Mouse (Mus musculus) liver, embryonic 12.5 days (tissue): Measurements from ENCODE around the gene Ndufa13. TPM values are rescaled to one million over a fixed set of nuclear protein-coding genes. Genes with fewer than 3 reads are reported as not detected.

Experiments
- ATAC-seq: fragments of 200-750 bp; cut with Nextera tagmentation; 2 replicates; pipeline ENCODE4 v1.8.0; 2017; ENCODE audit warnings: moderate number of reproducible peaks, mild to moderate bottlenecking, moderate library complexity
- H3K27ac ChIP-seq: fragments of 300-500 bp; sonication (generic); 2 replicates; pipeline ENCODE4 v1.5.1; 2016; ENCODE audit warnings: mild to moderate bottlenecking
- H3K27me3 ChIP-seq: fragments of 300-500 bp; sonication (generic); replicated peaks from 2 replicates; pipeline ENCODE4 v1.6.1; 2016; ENCODE audit warnings: mild to moderate bottlenecking, moderate library complexity
- H3K36me3 ChIP-seq: fragments of 300-500 bp; sonication (generic); 2 replicates; pipeline ENCODE4 v1.6.1; 2016; ENCODE audit warnings: mild to moderate bottlenecking, moderate library complexity
- H3K4me1 ChIP-seq: fragments of 300-500 bp; sonication (generic); 2 replicates; pipeline ENCODE4 v1.6.1; 2016
- H3K4me2 ChIP-seq: fragments of 300-500 bp; sonication (generic); 2 replicates; pipeline ENCODE4 v1.6.1; 2016; ENCODE audit warnings: mild to moderate bottlenecking, moderate library complexity
- H3K4me3 ChIP-seq: fragments of 300-500 bp; sonication (generic); 2 replicates; pipeline ENCODE4 v1.5.1; 2016; ENCODE audit warnings: mild to moderate bottlenecking, moderate library complexity
- H3K9ac ChIP-seq: fragments of 300-500 bp; sonication (generic); 2 replicates; pipeline ENCODE4 v1.6.1; 2016; ENCODE audit warnings: mild to moderate bottlenecking, moderate library complexity
- H3K9me3 ChIP-seq: fragments of 300-500 bp; sonication (generic); replicated peaks from 2 replicates; pipeline ENCODE4 v1.6.1; 2016; ENCODE audit warnings: mild to moderate bottlenecking, moderate library complexity
- WGBS: fragments of 180-500 bp; shearing (Covaris S2); methylation state at CpG from one replicate; pipeline ENCODE4 v1.1.7; 2016; ENCODE audit not compliant: insufficient replicate concordance; 5-methylcytosine and 5-hydroxymethylcytosine counted together
- polyA plus RNA-seq: library from polyadenylated mRNA; unstranded; fragments of >200 nt; fragmentation: Nextera tagmentation; extraction: Ambion mirVana; gene quantifications from 2 replicates; pipeline ENCODE4 v1.2.1, GENCODE M21; 2016

The Ndufa13 gene
- polyA plus RNA-seq, 1 experiment from 2014 or later: 121 TPM

DNA sequence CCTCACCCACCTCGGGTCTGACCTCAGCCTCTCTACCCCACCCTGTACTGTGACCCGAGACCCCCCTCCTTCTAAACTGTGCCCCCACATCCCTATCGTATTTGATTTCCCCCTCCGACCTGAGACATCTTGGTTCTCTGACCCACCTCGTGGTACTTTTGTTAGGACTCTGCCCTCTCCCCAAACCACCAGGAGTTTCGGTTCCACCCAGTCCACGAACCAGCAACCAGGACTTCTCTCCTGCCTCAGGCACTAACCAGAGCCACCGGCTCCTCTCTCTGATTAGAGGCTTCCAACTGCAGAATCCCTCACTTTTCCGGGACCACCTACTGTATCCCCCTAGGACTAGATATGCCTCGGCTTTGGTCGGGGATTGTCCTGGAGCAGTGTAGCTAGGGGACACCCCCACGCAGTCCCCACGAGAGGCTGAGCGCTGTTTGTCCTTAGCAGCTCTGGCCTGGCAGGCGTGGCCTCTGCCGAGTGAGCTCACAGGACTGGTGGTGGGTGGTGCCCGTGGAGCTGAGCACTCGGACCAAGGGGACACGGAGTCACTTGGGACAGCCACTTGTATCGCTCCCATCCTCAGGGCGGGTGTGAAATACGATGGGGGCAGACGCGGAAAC, 14.0 kb downstream of the Ndufa13 start:
- Histone ChIP-seq H3K4me3 (peak overlapping the region; percentile 29; the same call in 1 of the 2 replicates), H3K4me2 (peak overlapping the region; percentile 27), H3K36me3 (peaks cover 13% of the 10 kb centered on the region), H3K27me3 (peaks cover 82% of the 10 kb centered on the region), H3K9me3 (no peaks in the 10 kb centered on the region), H3K27ac (no peak overlapping the region), H3K4me1 (peaks cover 21% of the 10 kb centered on the region), H3K9ac (no peak overlapping the region)
- ATAC-seq: no peak
- WGBS: 10% methylated on average over 24 of the region's 24 CpGs

DNA sequence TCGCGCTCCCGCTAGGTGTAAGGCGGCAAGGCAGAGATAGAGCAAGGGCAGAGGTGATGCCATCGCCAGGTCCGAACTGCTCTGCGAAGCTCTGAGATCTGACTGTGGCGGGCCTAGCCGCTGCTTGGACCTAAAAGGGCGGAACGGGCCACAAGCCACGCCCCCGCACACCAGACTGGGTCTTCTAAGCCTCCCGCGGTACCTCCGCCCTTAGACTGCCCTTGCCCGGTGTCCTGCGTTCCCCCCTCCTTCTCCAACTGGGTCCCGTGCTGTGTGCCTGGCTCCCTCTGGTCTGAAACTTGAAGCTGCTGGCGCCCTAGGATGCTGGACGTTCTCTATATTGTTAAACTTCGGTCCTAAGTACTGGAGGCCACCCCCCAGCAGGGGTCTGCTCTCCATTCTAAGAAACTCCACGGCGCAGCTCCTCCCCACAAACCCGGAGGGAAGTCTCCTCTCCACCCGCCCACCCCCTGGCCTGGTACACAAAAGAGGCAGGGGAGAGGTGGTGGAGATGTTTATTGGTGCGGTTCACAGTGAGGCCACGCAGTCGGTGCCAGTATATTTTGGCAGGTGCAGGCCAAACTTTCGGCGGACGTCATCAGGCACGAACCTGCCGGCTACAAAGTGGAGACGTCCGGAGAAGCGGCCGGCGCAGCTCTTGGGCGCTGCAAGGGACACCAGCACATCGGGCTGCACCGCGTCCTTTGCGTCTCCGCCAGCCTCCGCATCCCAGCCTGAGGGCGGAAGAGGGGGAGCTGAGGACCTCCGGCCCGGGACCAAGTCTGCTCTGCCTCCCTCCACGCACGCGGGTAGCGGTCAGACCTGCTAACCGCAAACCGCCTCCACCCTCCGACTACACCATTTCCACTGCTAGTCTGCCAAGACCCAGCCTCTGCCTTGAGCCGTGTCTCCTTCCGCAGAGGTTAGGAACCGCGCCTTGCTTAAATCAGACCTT, 14.8 kb downstream of the Ndufa13 start, which contains the start of gene Cilp2:
Cilp2 (minus strand) TSS at position 399 of the 955 bp plus-strand sequence.
- Histone ChIP-seq H3K27ac (no peak within 1 kb of the TSS), H3K27me3 (peaks cover 90% of the 10 kb centered on the region), H3K9ac (no peak within 1 kb of the TSS), H3K9me3 (no peaks in the 10 kb centered on the region), H3K4me1 (peaks cover 24% of the 10 kb centered on the region), H3K4me3 (peak within 1 kb of the TSS; percentile 29; the same call in 1 of the 2 replicates), H3K4me2 (peak within 1 kb of the TSS; percentile 27), H3K36me3 (peaks cover 6% of the 10 kb centered on the region; the same call in 1 of the 2 replicates)
- WGBS: 1% methylated on average over 51 of the region's 60 CpGs
- no peak for ATAC-seq

DNA sequence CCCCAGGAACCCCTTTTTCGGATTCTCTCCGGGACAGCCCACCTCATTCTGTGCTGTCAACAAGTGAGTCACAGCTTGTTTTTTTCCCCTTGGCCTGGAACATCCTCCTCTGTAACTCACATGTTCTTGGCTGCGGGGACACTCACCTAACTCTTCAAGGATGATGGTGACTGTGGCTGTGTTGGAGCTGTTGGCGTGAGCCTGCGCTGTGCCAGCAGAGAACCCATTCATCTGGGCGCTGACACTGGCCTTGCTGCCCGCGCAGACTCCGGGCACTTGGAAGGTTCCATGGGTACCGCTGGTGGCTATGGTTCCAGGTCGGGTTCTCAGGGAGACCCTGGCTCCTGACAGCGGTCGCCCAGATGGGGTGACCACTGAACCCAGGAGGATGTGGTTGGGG, 18.2 kb downstream of the Ndufa13 start:
- H3K9ac ChIP-seq: no peak overlapping the region
- H3K9me3 ChIP-seq: peaks cover 7% of the 10 kb centered on the region
- peaks cover 100% of the 10 kb centered on the region for H3K27me3 ChIP-seq
- WGBS: 55% methylated on average over 13 of the region's 13 CpGs
- H3K36me3 ChIP-seq: no peaks in the 10 kb centered on the region
- no peak overlapping the region for H3K4me2 ChIP-seq
- H3K27ac ChIP-seq: no peak overlapping the region
- H3K4me1 ChIP-seq: peaks cover 38% of the 10 kb centered on the region
- no peak for ATAC-seq
- H3K4me3 ChIP-seq: no peak overlapping the region

DNA sequence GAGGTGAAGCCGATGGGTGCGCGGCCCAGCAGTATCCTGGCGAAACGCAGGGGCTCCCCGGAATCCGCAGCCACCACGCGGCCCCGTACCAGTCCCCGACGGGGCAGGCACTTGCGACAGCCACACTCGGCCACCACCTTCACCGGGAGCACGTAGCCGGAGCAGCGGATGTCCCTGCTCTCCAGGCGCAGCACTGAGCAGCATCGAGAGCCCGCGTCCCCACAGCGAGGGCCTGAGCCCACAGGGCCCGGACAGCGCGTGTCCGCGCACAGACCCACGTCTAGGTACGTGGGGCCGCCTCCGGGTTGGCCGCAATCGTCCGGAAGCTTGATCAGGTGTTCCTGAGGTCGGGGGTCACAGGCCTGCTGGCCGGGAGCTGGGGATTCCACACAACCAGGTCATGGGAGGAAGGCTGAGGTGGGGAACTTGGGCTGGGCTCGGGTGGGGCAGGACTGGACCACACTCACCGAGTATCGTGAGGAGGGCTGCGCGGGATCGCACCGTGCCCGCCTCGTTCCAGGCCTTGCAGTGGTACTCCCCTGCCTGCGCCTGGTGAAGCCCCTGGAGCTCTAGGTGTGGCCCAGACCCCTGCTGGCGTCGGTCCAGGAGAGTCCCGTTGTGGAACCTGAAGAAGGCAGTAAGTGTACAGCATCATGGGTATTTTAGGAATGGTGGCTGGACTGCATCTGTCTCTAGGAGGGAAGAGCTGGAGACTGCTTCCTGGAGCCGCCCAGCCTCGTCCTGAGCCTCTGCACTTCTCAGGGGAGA, 19.3 kb downstream of the Ndufa13 start:
- Histone ChIP-seq H3K27ac (no peak overlapping the region), H3K4me2 (0 out of 2 replicates have a peak overlapping the region, but pooled peaks have one; percentile 56), H3K27me3 (peaks cover 100% of the 10 kb centered on the region), H3K9ac (no peak overlapping the region), H3K36me3 (no peaks in the 10 kb centered on the region), H3K4me3 (peak overlapping the region; percentile 41; the same call in 1 of the 2 replicates), H3K9me3 (peaks cover 7% of the 10 kb centered on the region), H3K4me1 (peaks cover 27% of the 10 kb centered on the region)
- WGBS: 16% methylated on average over 52 of the region's 52 CpGs
- ATAC-seq: no peak

DNA sequence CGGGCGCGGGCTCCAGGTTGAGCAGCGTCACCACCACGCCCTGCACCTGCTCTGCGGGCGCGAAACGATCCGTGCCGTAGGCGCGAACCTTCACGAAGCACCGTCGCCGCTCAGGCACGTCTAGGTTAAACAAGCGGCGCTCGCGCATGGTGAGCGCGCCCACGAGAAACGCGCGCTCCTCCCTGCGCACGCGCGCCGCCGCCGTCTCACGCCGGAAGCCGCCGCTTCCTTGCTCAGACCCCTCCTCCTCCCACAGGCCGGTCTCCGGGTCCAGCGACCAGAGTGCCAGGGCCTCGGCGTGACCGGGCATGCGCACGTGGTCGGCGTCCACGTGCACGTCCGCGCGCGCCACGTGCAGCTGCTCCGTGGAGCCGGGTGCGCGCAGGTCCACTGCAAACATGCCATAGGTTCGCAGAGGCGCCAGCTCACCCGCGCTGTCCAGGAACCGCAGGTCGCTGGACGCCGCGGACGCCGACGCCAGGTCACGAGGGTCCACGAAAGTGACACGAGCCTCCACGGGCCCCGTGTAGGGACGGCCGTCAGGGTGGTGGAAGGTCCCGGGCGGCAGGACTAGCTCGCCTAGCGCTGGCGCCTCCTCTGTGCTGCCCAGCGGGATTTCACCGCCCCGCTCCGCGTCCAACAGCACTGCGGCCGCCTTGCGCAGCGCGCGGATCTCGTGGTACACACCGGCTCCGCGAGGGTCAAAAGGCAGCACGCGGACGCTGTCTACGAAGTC, 20.2 kb downstream of the Ndufa13 start:
- peak overlapping the region; percentile 56 for H3K4me2 ChIP-seq
- H3K27me3 ChIP-seq: peaks cover 100% of the 10 kb centered on the region
- H3K9ac ChIP-seq: no peak overlapping the region
- peak overlapping the region; percentile 41 for H3K4me3 ChIP-seq
- no peak overlapping the region for H3K27ac ChIP-seq
- ATAC-seq: no peak
- H3K36me3 ChIP-seq: no peaks in the 10 kb centered on the region
- H3K9me3 ChIP-seq: peaks cover 7% of the 10 kb centered on the region
- peaks cover 21% of the 10 kb centered on the region for H3K4me1 ChIP-seq
- WGBS: 8% methylated on average over 102 of the region's 103 CpGs

DNA sequence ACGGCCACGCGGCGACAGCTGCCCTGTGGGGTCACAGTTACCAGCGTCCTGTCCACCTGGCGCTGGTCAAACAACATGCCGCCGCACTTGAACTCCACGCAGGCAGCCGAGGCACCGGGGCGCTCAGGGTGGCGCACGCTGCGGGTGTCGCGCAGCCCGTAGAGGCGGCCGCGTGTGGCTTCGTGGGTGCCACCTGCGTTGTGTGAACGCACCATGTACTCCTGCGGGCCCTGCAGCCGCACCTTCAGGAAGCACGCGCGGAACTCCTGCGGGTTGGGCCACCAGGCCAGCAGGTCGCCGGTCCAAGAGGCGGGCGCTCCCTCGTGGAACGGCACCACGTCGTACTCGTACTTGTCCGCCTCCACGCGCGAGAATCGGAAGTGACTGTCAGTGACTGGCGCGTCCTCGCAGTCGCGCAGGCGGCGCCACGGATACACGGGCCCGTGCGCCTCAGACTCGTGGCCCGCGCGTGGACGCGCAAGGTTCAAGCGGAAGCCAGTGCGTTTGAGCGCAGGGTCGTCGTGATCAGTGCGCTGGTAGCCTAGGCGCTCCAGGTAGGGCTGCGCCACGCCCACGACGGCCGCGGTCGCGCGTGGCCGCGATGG, 21.0 kb downstream of the Ndufa13 start:
- Histone ChIP-seq H3K9me3 (peaks cover 7% of the 10 kb centered on the region), H3K4me3 (peak overlapping the region; percentile 41), H3K36me3 (no peaks in the 10 kb centered on the region), H3K9ac (no peak overlapping the region), H3K4me2 (peak overlapping the region; percentile 56), H3K27ac (no peak overlapping the region), H3K4me1 (peaks cover 21% of the 10 kb centered on the region), H3K27me3 (peaks cover 100% of the 10 kb centered on the region)
- no peak for ATAC-seq
- 19% methylated on average over 79 of the region's 79 CpGs for WGBS

DNA sequence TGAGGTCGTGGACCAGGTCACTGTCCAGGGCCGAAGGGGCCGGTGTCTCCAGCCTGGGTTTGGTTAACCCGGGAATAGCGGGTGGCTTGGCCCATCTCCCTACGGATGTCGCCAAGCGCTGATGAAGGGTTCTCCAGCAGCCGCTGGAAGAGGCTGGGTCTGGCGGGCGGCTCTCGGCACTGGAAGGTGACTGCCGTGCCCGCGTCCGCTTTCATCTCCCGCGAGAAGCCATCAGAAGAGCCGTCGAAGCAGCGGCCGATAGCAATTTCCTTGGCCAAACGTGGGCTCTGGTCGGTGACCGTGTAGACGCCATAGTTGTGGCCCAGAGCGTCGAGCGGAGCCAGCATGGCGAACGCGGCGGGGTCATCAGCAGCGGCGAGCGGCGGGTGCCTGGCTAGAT, 21.5 kb downstream of the Ndufa13 start:
- no peak for ATAC-seq
- peak overlapping the region; percentile 5; the same call in 1 of the 2 replicates for H3K4me3 ChIP-seq
- peaks cover 100% of the 10 kb centered on the region for H3K27me3 ChIP-seq
- no peaks in the 10 kb centered on the region for H3K36me3 ChIP-seq
- H3K9me3 ChIP-seq: peaks cover 7% of the 10 kb centered on the region
- peaks cover 21% of the 10 kb centered on the region for H3K4me1 ChIP-seq
- peak overlapping the region; percentile 56; the same call in 1 of the 2 replicates for H3K4me2 ChIP-seq
- no peak overlapping the region for H3K9ac ChIP-seq
- no peak overlapping the region for H3K27ac ChIP-seq
- WGBS: 12% methylated on average over 37 of the region's 37 CpGs

DNA sequence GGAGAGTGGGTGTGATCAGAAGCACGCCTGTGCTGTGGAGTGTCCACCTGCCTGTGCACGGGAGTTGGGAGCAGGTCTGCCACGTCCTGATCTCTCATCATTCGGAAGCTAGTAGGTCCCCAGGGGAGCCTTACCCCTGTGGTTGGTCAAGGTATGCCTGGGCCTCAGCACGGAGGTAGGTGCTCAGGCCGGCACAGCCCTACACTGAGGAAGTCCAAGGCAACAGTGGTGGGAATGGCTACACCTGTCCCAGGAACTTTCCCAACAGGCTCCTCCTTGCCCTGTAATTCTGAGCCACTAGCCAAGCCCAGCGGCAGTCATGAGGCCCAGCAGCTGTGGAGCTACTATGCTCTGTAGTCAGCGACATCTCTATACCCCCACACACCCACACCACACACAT, 22.7 kb downstream of the Ndufa13 start:
- no peak for ATAC-seq
- H3K4me1 ChIP-seq: peaks cover 21% of the 10 kb centered on the region
- no peak overlapping the region for H3K4me2 ChIP-seq
- peaks cover 99% of the 10 kb centered on the region for H3K27me3 ChIP-seq
- no peak overlapping the region for H3K9ac ChIP-seq
- peaks cover 7% of the 10 kb centered on the region for H3K9me3 ChIP-seq
- H3K27ac ChIP-seq: no peak overlapping the region
- WGBS: 57% methylated on average over 8 of the region's 8 CpGs
- H3K4me3 ChIP-seq: no peak overlapping the region
- H3K36me3 ChIP-seq: no peaks in the 10 kb centered on the region

DNA sequence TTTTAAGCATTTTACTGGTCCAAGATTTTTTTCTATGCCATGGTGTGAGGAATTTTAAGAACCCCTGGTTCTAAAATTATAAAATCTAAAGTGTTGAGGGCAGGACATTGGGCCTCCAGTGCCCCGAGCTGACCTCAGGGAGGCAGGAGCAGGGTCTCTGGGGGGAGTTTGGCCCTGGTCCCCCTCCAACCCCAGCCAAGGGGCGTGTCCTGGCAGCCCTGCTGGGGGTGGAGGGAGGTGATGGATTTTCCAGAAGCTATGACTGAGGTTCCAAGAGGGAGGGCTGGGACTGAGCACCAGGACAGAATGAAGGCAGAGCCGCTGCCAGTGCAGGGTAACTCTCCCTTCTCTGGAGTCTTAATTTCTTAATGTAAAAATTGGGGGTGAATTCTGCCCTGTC, 24.4 kb downstream of the Ndufa13 start:
- peaks cover 7% of the 10 kb centered on the region for H3K9me3 ChIP-seq
- WGBS: 51% methylated on average over 3 of the region's 3 CpGs
- H3K4me3 ChIP-seq: no peak overlapping the region
- peaks cover 90% of the 10 kb centered on the region for H3K27me3 ChIP-seq
- no peak for ATAC-seq
- H3K9ac ChIP-seq: no peak overlapping the region
- peaks cover 21% of the 10 kb centered on the region for H3K4me1 ChIP-seq
- H3K27ac ChIP-seq: no peak overlapping the region
- no peak overlapping the region for H3K4me2 ChIP-seq
- no peaks in the 10 kb centered on the region for H3K36me3 ChIP-seq

DNA sequence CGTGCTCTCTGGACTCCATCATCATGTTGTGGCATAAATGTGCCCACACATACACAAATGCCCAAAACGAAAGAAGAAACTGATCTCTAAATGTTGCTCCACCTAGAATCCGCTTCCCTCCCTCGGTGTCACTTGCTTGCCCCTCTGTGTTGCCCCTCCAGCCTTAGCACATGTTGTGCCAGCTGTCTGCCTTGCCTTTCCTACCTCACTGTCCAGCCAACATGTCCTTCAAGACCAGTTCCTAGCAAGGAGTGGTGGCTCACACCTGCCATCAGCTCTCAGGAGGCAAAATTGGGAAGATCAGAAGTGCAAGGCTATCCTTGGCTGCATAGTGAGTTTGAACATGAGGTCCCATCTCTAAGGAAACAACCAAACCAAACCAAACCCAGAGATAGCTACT, 25.0 kb downstream of the Ndufa13 start:
- peaks cover 16% of the 10 kb centered on the region for H3K4me1 ChIP-seq
- no peaks in the 10 kb centered on the region for H3K36me3 ChIP-seq
- no peak overlapping the region for H3K4me2 ChIP-seq
- WGBS: 70% methylated on average over 4 of the region's 4 CpGs
- H3K9ac ChIP-seq: no peak overlapping the region
- H3K27ac ChIP-seq: no peak overlapping the region
- no peak overlapping the region for H3K4me3 ChIP-seq
- peaks cover 89% of the 10 kb centered on the region for H3K27me3 ChIP-seq
- H3K9me3 ChIP-seq: peaks cover 7% of the 10 kb centered on the region
- no peak for ATAC-seq

DNA sequence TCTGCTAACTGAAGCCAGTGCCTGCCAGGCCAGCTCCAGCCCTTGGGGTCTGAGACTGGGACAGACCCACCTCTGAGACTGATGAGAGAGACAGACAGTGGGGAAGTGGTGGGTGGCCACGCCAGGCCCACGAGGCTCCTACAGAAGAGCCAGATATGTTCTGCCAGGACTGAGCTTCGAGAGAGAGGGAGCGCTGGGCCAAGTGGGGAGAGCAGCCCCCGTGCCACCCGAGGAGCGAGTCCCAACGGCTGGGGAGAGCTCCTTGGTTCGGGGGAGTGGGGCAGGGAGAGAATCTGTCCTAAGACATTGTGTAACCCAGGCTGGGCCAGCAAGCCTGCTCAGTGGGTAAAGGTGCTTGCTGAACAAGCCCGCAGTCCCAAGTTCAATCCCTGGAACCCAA, 25.4 kb downstream of the Ndufa13 start:
- Histone ChIP-seq H3K36me3 (no peaks in the 10 kb centered on the region), H3K4me1 (peaks cover 12% of the 10 kb centered on the region), H3K9ac (no peak overlapping the region), H3K4me3 (no peak overlapping the region), H3K27me3 (peaks cover 85% of the 10 kb centered on the region), H3K4me2 (no peak overlapping the region), H3K9me3 (peaks cover 6% of the 10 kb centered on the region; the same call in 1 of the 2 replicates), H3K27ac (no peak overlapping the region)
- no peak for ATAC-seq
- WGBS: 64% methylated on average over 10 of the region's 10 CpGs
